Mouse (Mus musculus) thymus, adult 18-20 months (tissue): ENCODE results near the gene Tcp11l1.

Source experiments
- DNase-seq, 2 experiments: peaks; one replicate each; pipeline ENCODE4 v3.0.0; 2022; ENCODE audit warnings: mixed read lengths in 2 of 2

The Tcp11l1 gene

DNA sequence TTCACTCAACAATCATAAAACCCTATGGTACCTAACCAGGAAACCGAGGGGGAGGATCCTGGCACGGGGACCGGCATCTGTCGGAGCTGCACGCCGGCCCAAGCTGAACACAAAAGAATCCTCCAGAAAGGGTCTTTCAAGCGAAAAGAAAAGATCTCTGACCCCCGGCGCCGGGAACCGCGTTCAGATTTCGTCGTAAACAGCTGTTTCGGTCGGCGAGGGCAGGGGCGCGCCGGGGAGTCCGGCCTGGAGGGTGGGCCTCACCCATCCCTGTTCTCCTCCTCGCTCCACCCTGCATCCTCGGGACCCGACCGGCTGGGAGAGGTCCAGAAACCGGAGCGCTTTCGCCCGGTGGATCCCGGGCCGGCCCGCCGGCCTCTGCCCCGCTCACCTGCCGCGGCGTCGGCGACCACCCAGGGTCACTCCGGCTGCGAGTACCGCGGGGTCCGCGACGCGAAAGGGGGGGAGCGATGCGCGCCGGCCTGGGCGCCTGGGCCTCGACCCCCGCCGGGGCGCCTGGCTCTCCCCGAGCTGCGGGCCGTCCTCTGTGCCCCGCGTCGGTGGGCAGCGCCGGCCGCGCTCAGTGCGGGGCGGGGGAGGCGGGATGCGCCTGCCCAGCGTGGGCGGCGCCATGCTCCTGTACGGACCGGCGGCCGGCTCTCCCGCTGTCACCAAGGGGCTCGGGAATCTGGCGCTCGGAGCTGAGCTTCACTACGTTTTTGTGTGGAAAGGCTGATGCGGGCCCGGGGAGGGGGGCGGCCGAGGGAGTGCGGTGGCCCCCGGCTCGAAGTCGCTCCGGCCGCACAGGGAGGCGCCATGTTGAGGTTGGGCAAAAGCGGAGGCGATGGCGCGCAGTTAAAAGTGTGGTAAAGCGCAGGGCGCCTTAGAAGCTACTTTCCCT lies at the start of gene Tcp11l1:
Gene Tcp11l1 (minus strand): TSS at position 585 of the 901 bp plus-strand sequence.
- DNase-seq, result peak in 1 of 2 experiments; percentile 3

- no peak for DNase-seq
Measured at GRCm38 (mm10) chr2:104750611-104751010, 38.6 kb upstream of the Tcp11l1 start.

GRCm38 (mm10) chr2:104748652-104749183 lies 36.7 kb upstream of the Tcp11l1 start:
- DNase-seq, result no peak

DNA sequence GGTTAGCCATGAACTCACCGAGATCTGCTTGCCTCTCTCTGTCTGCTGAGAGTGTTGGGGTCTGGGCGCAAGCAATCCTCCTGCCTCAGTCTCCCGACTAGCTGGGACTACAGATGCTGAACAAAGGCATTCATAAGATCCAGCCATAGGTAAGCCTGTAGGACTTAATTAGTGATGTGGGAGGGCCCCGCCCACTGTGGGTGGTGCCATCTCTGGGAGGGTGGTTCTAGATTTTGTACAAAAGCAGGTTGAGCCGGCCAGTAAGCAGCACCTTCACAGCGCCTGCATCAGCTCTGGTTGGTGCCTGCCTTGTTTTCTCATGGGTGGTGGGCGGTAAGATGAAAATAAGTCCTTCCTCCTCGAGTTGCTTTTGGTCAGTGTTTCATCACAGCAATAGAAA lies 34.3 kb upstream of the Tcp11l1 start:
- DNase-seq, result no peak

GRCm38 (mm10) chr2:104743971-104744370 lies 32.0 kb upstream of the Tcp11l1 start:
- DNase-seq, result no peak

DNA sequence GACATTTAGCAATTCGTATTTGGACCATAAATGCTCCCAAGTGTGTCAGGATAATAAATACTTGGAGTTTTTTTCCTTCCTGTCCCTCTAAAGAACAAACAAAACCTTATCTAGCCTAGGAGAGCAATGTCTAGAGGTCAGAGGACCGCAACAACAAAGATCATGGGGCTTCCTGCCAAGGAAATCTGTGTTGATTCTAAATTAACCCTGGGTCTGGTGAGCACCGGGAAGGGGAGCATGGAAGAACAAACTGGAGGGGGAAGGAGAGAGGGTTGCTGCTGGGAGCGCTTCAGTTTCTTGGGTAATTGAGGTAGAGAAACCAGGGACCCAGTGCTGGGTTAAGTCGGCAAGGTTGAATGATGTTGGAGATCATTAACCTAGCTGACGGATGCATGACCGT lies 31.2 kb upstream of the Tcp11l1 start:
- no peak for DNase-seq

DNA sequence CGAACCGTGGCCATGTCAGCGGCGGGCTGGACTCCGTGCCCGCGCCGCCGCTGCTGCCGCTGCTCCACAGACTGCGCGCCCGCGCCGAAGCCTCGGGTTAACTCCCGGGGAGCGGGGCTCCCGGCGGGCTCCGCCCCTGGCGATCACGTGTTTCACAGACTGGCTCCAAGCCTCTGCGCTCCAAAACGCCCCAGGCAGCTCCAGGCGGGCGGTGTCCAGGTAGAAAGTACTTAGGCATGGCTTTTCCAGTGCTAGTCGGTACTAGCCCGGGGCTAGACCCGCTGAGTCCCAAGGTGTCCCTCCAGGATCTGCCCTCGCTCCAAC lies 30.7 kb upstream of the Tcp11l1 start, which contains the start of gene Depdc7:
Gene Depdc7 (minus strand): TSS at position 138 of the 324 bp plus-strand sequence.
- peak; percentile 71 to 74 for DNase-seq

- peak in 1 of 2 experiments; percentile 3 for DNase-seq
Measured at GRCm38 (mm10) chr2:104741896-104742740, 30.1 kb upstream of the Tcp11l1 start.

GRCm38 (mm10) chr2:104741015-104741758 lies 29.2 kb upstream of the Tcp11l1 start:
- no peak for DNase-seq

DNA sequence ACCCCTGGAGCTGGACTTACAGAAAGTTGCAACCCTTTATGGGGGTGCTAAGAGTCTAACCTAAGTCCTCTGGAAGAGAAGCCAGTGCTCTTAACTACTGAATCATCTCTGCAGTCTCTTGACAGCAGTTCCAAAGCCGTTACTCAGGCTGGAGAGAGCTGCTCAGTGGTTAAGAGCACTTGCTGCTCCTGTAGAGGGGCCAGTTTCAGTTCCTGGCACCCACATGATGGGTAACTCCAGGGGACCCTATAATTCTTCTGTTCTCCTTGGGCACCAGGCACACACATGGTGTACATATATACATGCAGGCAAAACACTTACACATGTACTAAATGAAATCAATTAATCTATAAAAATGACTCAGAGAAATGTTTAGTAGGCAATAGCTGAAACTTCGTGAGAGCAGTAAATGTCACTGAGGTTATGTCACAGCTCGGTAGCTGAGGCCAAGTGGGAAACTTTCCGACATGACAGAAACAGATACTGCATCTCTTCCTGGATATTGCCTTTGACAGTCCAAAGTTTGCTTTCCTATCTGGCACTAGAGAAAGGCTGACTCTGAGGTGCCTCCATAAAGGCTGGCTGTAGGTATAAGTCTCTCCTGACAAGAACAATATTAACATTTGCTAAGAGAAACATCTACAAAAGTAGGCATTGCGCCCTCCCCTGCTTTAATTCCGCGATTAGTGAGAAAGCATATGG lies 28.4 kb upstream of the Tcp11l1 start:
- DNase-seq, result no peak

GRCm38 (mm10) chr2:104739691-104740090 lies 27.7 kb upstream of the Tcp11l1 start:
- no peak for DNase-seq

GRCm38 (mm10) chr2:104736241-104736640 lies 24.3 kb upstream of the Tcp11l1 start:
- no peak for DNase-seq

DNA sequence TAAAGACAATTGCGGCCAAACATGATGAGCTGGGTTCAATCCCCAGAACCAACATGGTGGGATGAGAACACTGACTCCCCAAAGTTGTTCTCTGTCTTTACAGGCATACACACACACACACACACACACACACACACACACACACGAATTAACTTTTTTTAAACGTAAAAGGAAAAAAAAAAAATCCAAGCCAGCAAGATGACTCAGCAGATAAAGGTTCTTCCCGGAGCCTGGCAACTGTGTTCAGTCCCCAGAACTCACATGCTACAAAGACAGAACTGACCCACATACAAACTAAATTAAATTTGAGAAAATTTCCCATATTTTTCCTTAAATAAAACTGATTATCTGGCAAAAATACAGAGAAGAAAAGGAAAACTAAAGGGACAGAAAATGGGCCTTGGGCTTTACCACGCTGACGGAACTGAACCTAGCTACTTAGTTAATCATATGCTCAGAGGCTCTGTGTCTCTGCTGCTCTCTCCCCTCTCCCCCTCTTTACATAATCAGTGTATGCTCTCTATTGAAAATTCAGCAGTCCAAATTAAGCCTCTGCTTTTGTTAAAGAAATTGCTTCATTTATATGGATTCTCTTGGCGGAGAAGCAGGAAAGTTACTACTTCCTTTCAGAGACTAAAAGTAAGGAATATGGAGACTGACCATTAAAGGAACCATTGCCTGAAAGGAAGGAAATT lies 20.7 kb upstream of the Tcp11l1 start:
- DNase-seq, result no peak

DNA sequence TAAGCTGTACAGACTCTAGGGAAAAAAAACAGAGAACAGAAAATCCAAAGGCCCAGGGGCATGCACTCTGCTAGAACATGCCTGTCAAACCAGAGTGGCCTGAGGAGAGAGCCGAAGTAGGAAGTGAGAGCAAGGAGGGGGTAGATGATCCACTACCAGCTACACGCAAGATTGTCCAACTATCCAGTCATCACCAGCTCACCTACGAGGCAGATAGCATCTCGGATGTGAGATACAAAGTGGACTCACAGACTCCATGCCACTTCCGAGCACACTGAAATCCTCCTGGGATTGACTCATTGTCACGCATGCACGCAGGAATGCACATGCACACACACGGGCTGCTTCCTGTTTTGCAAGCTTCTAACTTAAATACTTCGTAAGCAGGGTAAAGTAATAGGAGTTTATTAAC lies 20.1 kb upstream of the Tcp11l1 start:
- no peak for DNase-seq

GRCm38 (mm10) chr2:104727369-104727768 lies 15.4 kb upstream of the Tcp11l1 start:
- no peak for DNase-seq

- no peak for DNase-seq
Measured at GRCm38 (mm10) chr2:104722021-104722420, 10.1 kb upstream of the Tcp11l1 start.

GRCm38 (mm10) chr2:104717827-104718226 lies 5.9 kb upstream of the Tcp11l1 start:
- no peak for DNase-seq

- DNase-seq, result no peak
Measured at GRCm38 (mm10) chr2:104717231-104717735, 5.3 kb upstream of the Tcp11l1 start.

- no peak for DNase-seq
Measured at GRCm38 (mm10) chr2:104716279-104716678, 4.3 kb upstream of the Tcp11l1 start, which contains the start of gene Pin1rt1. TSS of gene Pin1rt1 (minus strand) at chr2:104716379.

DNA sequence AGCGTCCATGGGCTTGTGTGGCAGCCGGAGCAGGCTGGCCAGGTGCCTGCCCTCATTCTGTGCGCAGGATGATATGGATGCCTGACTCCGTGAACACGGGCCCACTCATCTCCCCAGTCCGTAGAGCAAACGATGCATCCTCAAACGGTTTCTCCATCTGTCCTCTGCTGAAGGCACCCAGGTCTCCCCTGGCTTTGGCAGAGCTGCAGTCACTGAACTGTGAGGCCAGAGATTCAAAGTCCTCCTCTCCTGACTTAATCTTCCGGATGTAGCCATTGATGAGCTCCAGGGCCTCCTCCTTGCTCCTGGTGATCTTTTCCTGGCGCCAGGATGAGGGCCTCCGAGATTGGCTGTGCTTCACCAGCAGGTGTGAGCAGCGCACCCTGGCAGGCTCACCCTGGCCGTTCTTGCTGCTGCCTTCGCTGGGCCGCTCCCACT lies 2.3 kb upstream of the Tcp11l1 start:
- no peak for DNase-seq

GRCm38 (mm10) chr2:104712486-104712809 lies 479 bp upstream of the Tcp11l1 start:
- no peak for DNase-seq
